Mouse (Mus musculus) heart, embryonic 10.5 days (tissue): ENCODE data around the gene Chst8. TPM values are rescaled to one million over a fixed set of nuclear protein-coding genes. Genes with fewer than 3 reads are reported as not detected.

Experiments
- DNase-seq: peaks from one replicate; pipeline ENCODE4 v3.0.0-alpha.2; 2017; ENCODE audit warnings: low spot score
- H3K27ac ChIP-seq: fragments of 300-500 bp; sonication (generic); 2 replicates; pipeline ENCODE4 v1.5.1; 2016; ENCODE audit warnings: mild to moderate bottlenecking
- H3K27me3 ChIP-seq: fragments of 300-500 bp; sonication (generic); 2 replicates; pipeline ENCODE4 v1.6.1; 2016; ENCODE audit warnings: mild to moderate bottlenecking; ENCODE audit not compliant: poor library complexity, insufficient read depth, severe bottlenecking
- H3K36me3 ChIP-seq: fragments of 300-500 bp; sonication (generic); 2 replicates; pipeline ENCODE4 v1.6.1; 2016; ENCODE audit warnings: mild to moderate bottlenecking, moderate library complexity
- H3K4me1 ChIP-seq: fragments of 300-500 bp; sonication (generic); 2 replicates; pipeline ENCODE4 v1.6.1; 2016; ENCODE audit warnings: mild to moderate bottlenecking
- H3K4me3 ChIP-seq: fragments of 300-500 bp; sonication (generic); 2 replicates; pipeline ENCODE4 v1.5.1; 2016; ENCODE audit warnings: mild to moderate bottlenecking, moderate library complexity
- H3K9me3 ChIP-seq: fragments of 300-500 bp; sonication (generic); 2 replicates; pipeline ENCODE4 v1.6.1; 2016; ENCODE audit warnings: mild to moderate bottlenecking, moderate library complexity
- WGBS: fragments of 180-500 bp; shearing (Covaris S2); methylation state at CpG from one replicate; pipeline ENCODE4 v1.1.7; 2016; 5-methylcytosine and 5-hydroxymethylcytosine counted together
- polyA plus RNA-seq: library from polyadenylated mRNA; unstranded; fragments of >200 nt; fragmentation: Nextera tagmentation; extraction: Ambion mirVana; gene quantifications from 2 replicates; pipeline ENCODE4 v1.2.1, GENCODE M21; 2016

Gene Chst8
- polyA plus RNA-seq, 1 experiment from 2014 or later, result 2.1 TPM

- no peak for DNase-seq
- Histone ChIP-seq H3K4me1 (peaks cover 8% of the 10 kb centered on the region; the same call in 1 of the 2 replicates), H3K9me3 (no peaks in the 10 kb centered on the region), H3K4me3 (no peak overlapping the region), H3K36me3 (no peaks in the 10 kb centered on the region), H3K27ac (no peak overlapping the region), H3K27me3 (no peaks in the 10 kb centered on the region)
- 15% methylated on average over 5 of the region's 5 CpGs for WGBS
Measured at GRCm38 (mm10) chr7:34662227-34662626, 150.3 kb downstream of the Chst8 start.

- Histone ChIP-seq H3K9me3 (no peaks in the 10 kb centered on the region), H3K27me3 (no peaks in the 10 kb centered on the region), H3K27ac (no peak overlapping the region), H3K4me3 (no peak overlapping the region), H3K36me3 (no peaks in the 10 kb centered on the region), H3K4me1 (peaks cover 11% of the 10 kb centered on the region; the same call in 1 of the 2 replicates)
- WGBS, result 67% methylated on average over 5 of the region's 6 CpGs
- DNase-seq, result no peak
Measured at GRCm38 (mm10) chr7:34659386-34660085, 153.0 kb downstream of the Chst8 start.

DNA sequence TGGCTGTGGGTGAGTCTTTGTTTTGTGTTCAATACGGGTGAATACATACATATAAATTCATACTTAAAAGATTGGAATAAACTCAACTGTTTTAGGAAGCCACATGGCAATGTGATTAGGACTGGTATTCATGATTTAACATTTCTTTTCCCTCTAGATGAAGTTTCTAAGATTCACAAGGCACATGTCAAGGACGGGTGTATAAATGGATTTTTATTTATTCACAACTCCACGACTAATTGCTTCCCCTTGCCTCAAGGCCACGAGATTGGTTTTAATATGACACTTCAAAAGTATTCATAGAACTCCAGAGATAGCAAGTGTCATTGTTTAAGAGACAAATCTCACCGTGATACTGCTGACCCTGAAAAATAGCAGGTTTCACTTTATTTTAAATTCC is 155.9 kb downstream of the Chst8 start, which contains the start of gene Kctd15:
Gene Kctd15 (minus strand): TSS at position 101 of the 400 bp plus-strand sequence.
- H3K4me3 ChIP-seq, result peak within 1 kb of the TSS; percentile 90
- 77% methylated on average over 5 of the region's 5 CpGs for WGBS
- peaks cover 4% of the 10 kb centered on the region; the same call in 1 of the 2 replicates for H3K4me1 ChIP-seq
- H3K27me3 ChIP-seq, result no peaks in the 10 kb centered on the region
- H3K36me3 ChIP-seq, result no peaks in the 10 kb centered on the region
- H3K9me3 ChIP-seq, result no peaks in the 10 kb centered on the region
- DNase-seq, result no peak
- peak within 1 kb of the TSS; percentile 97 for H3K27ac ChIP-seq

DNA sequence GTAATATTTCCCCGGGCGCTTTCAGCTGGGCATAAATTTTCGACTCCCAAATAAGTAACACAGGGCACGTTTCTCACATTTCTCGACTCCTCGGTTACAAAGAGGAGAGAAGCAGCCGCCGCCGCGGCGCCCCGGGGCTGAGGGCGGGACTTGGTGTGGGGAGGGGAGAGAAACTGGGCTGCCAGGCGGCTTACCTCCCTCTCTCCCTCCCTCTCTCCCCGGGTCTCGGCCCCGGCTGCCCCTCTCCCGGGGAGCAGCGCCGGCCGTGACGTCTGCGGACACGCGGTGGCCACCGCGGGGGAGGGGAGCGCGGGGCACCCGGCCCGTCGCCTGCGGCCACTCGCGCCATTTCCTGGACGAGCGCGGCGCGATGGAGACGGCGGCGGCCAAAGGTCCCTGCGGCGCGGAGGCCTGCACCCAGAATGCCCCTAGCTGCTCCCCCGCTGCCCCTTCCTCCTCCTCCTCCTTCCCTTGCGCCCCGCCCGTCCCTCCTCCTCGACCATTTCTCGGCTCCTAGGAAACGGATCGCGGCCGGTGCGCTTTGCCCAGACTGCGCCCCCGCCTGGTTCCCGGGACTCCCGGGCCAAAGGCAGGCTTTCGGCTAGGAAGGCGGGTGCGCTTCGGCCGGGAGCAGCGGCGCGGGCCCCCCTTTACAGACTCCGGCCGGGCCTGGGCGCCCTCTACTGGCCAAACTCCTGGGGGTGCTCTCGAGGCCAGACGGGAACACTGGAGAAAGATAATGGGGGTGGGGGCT is 157.2 kb downstream of the Chst8 start:
- Histone ChIP-seq H3K9me3 (no peaks in the 10 kb centered on the region), H3K4me1 (peaks cover 10% of the 10 kb centered on the region; the same call in 1 of the 2 replicates), H3K4me3 (peak overlapping the region; percentile 90), H3K27me3 (no peaks in the 10 kb centered on the region), H3K36me3 (0 out of 2 replicates have a peak, but pooled peaks cover 4% of the 10 kb centered on the region), H3K27ac (peak overlapping the region; percentile 97)
- peak; percentile 93 for DNase-seq
- under 1% methylated on average over 60 of the region's 74 CpGs for WGBS

DNA sequence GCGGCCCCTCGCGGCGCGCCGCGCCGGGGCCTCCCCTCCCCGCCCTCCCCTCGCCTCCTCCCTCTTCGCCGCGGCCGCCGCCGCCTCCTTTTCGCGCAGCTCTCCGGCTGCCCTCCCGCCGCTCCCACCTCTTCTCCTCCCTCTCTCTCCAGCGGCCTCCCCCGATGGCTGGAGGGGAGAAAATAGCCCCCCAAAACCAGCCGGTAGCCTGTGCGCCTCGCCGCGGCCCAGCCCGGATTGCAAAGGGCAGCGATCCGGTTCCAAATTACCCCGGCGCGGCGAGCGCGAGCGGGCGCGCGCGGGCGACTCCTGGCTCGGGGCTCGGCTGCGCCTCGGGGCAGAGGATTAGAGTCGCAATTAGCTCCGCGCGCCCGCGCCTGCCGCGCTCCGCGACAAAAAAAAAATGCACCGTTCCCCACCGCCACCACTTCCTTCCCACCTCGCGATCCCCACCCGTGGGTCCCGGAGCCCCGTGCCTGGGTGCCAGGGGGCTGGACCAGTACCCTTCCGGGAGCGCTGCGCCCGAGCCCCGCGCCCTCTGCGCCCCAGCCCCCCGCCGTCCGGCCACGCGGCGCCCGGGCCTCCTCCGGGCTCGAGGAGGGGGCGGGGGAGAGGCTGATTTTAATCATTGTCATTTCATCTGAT is 157.9 kb downstream of the Chst8 start:
- Histone ChIP-seq H3K27ac (peak overlapping the region; percentile 97), H3K9me3 (no peaks in the 10 kb centered on the region), H3K36me3 (peaks cover 9% of the 10 kb centered on the region), H3K4me3 (peak overlapping the region; percentile 90), H3K4me1 (peaks cover 10% of the 10 kb centered on the region; the same call in 1 of the 2 replicates), H3K27me3 (no peaks in the 10 kb centered on the region)
- under 1% methylated on average over 64 of the region's 81 CpGs for WGBS
- DNase-seq, result no peak

GRCm38 (mm10) chr7:34653731-34654440 is 158.6 kb downstream of the Chst8 start:
- DNase-seq, result no peak
- peaks cover 10% of the 10 kb centered on the region; the same call in 1 of the 2 replicates for H3K4me1 ChIP-seq
- H3K36me3 ChIP-seq, result peaks cover 15% of the 10 kb centered on the region
- peak overlapping the region; percentile 90 for H3K4me3 ChIP-seq
- under 1% methylated on average over 64 of the region's 64 CpGs for WGBS
- H3K9me3 ChIP-seq, result no peaks in the 10 kb centered on the region
- H3K27me3 ChIP-seq, result no peaks in the 10 kb centered on the region
- H3K27ac ChIP-seq, result peak overlapping the region; percentile 97

DNA sequence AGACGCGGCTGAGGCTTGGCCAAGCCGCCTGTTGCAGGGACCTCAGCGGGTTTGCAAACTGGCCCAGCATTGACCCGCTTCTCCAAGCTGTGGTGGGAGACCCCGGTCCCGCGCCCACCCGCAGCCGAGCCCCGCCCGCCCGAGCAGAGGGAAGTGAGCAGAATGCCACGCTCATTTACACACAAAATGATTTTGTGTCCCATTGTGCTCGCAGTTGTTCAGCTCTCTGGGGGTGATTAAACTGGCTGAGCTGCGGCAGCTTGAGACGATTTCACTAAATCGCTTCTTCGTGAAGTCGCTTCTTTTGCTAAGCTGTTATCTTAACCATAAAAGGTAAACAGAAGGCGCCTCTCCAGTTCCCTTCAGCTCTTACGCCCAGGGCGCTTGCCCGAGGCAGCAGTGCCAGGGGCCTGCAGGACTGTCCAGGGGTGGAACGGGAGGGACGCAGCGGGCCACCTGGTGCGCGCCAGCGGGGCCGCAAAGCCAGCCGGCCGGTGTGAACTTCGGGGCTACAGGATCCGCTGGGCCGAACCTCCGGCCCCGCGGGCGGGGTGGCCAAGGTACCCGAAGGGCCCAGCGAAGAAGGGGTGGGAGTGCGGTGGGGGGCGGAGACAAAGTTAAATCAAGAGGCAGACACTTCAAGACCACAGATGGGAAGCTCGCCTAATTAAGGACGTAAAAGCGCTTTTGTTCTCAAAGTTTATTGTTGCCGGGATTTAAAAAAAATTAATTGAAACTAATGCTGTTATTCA is 159.6 kb downstream of the Chst8 start:
- Histone ChIP-seq H3K36me3 (peaks cover 25% of the 10 kb centered on the region), H3K27ac (peak overlapping the region; percentile 97), H3K4me1 (peaks cover 10% of the 10 kb centered on the region; the same call in 1 of the 2 replicates), H3K27me3 (no peaks in the 10 kb centered on the region), H3K9me3 (no peaks in the 10 kb centered on the region), H3K4me3 (peak overlapping the region; percentile 90)
- DNase-seq, result no peak
- 1% methylated on average over 48 of the region's 48 CpGs for WGBS

DNA sequence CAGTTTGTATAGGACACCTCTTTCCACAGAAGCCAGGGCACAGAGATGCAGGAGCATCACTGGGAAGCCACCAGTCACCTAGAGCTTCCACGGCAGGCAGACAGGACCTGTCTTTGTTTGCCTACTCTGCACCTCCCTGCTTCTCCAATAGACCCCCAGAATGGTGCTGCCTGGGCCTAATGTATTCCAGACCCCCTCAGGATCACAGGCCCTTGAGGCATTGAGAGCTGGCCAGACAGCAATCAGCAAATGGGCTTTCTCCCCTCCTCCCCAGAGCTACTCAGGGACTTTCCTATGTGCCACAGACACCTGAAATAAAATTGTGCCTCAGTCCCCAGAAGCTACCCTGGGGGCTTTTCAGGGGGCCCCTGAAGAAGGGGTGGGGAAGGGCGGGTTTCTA is 161.1 kb downstream of the Chst8 start:
- H3K4me3 ChIP-seq, result no peak overlapping the region
- H3K27me3 ChIP-seq, result no peaks in the 10 kb centered on the region
- DNase-seq, result no peak
- no peak overlapping the region for H3K27ac ChIP-seq
- 66% methylated on average over 2 of the region's 2 CpGs for WGBS
- H3K36me3 ChIP-seq, result peaks cover 40% of the 10 kb centered on the region
- peaks cover 16% of the 10 kb centered on the region for H3K4me1 ChIP-seq
- H3K9me3 ChIP-seq, result no peaks in the 10 kb centered on the region; the same call in 1 of the 2 replicates

- no peak for DNase-seq
- no peak overlapping the region for H3K27ac ChIP-seq
- no peaks in the 10 kb centered on the region for H3K27me3 ChIP-seq
- WGBS, result 74% methylated on average over 9 of the region's 9 CpGs
- H3K36me3 ChIP-seq, result peaks cover 80% of the 10 kb centered on the region
- H3K4me3 ChIP-seq, result no peak overlapping the region
- H3K4me1 ChIP-seq, result peaks cover 21% of the 10 kb centered on the region
- H3K9me3 ChIP-seq, result no peaks in the 10 kb centered on the region; the same call in 1 of the 2 replicates
Measured at GRCm38 (mm10) chr7:34647052-34647451, 165.5 kb downstream of the Chst8 start.

- H3K4me3 ChIP-seq, result no peak overlapping the region
- peaks cover 87% of the 10 kb centered on the region for H3K36me3 ChIP-seq
- no peaks in the 10 kb centered on the region; the same call in 1 of the 2 replicates for H3K9me3 ChIP-seq
- no peak overlapping the region for H3K27ac ChIP-seq
- H3K4me1 ChIP-seq, result peaks cover 16% of the 10 kb centered on the region
- WGBS, result 64% methylated on average over 12 of the region's 12 CpGs
- DNase-seq, result no peak
- H3K27me3 ChIP-seq, result no peaks in the 10 kb centered on the region
Measured at GRCm38 (mm10) chr7:34646144-34646795, 166.2 kb downstream of the Chst8 start.

- Histone ChIP-seq H3K27me3 (no peaks in the 10 kb centered on the region), H3K4me1 (peaks cover 14% of the 10 kb centered on the region; the same call in 1 of the 2 replicates), H3K9me3 (no peaks in the 10 kb centered on the region; the same call in 1 of the 2 replicates), H3K4me3 (no peak overlapping the region), H3K27ac (no peak overlapping the region), H3K36me3 (peaks cover 92% of the 10 kb centered on the region)
- DNase-seq, result no peak
- WGBS, result 88% methylated on average over 2 of the region's 2 CpGs
Measured at GRCm38 (mm10) chr7:34645623-34646022, 166.9 kb downstream of the Chst8 start.
